Mouse (Mus musculus): ENCODE results near the gene Phf3. TPM values are rescaled to one million over a fixed set of nuclear protein-coding genes. Genes with fewer than 3 reads are reported as not detected.

The Phf3 gene
- total RNA-seq, 2 experiments from 2014 or later = 75.8 to 83.6 TPM

GRCm38 (mm10) chr1:30847706-30848105, 26.0 kb downstream of the Phf3 start:
- no peak for DNase-seq (ENCODE audit: low spot score in 2 of 2)
- intact Hi-C loops (cut with DNase I) = no loop called here

- intact Hi-C loops (cut with DNase I) = no loop called here
- DNase-seq (ENCODE audit: low spot score in 2 of 2) = no peak
These were observed 34.1 kb downstream of the Phf3 start for GRCm38 (mm10) chr1:30839662-30840061.

- intact Hi-C loops (cut with DNase I) = no loop called here
- DNase-seq (ENCODE audit: low spot score in 2 of 2) = no peak
These were observed 38.2 kb downstream of the Phf3 start for GRCm38 (mm10) chr1:30835512-30835911.

DNA sequence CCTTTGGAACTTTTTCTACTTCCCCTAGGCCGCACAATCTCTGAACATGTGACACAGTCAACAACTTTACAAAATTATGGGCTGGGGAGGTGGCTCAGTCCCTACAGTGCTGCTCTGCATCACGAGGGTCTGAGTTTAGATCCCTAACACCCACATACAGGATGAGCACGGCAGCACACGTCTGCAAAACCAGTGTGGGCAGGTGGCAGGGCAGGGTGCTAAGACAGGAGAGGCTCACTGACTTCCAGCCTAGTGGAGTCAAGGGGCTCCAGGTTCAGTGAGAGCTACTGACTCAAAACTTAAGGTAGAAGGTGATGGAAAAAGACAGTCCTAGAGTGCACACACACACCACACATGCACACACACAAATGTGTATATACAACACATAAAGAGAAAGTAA, 40.9 kb downstream of the Phf3 start:
- DNase-seq (ENCODE audit: low spot score in 2 of 2) = no peak
- intact Hi-C loops (cut with DNase I) = no loop called here

DNA sequence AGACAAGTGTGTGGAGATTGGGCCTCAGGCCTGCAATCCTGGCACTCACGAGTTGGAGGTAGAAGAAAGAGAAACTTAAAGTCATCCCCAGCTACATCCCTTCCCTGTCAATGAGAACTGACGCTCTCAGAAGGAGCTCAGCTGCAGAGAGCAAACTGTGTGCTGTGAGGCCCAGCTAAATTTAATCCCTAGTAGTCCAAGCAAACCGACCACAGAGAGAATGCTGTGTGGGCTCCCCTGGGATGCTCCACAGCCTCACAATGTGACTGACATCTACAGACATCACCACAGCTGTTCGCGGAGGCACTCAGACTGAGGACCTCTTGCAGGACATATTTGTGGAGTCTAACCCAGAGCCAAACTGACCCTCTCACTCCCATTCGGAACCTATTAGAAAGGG, 54.3 kb downstream of the Phf3 start:
- intact Hi-C loops (cut with DNase I) = no loop called here
- no peak for DNase-seq (ENCODE audit: low spot score in 2 of 2)

DNA sequence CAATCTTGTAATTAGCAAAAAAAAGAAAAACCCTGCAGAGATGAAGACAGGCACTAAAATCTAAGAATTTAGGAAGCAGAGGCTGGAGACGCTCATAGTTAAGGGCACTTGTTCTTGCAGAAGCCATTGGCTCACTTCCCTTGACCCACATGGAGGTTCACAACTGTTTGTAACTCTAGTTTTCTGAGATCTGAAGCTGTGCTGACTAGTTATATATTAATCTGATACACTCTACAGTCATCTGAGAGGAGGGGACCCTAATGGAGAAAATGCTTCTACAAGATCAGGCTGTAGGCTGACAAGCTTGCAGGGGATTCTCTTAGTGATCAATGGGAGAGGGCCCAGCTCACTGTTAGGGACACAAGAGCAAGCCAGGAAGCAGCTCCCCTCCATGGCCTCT, 58.1 kb downstream of the Phf3 start:
- DNase-seq (ENCODE audit: low spot score in 2 of 2) = no peak
- intact Hi-C loops (cut with DNase I) = no loop called here

- no peak for DNase-seq (ENCODE audit: low spot score in 2 of 2)
- intact Hi-C loops (cut with DNase I) = no loop called here
These were observed 58.7 kb downstream of the Phf3 start for GRCm38 (mm10) chr1:30814987-30815386.

- intact Hi-C loops (cut with DNase I) = loop anchor here (10.0 kb wide), 1 partner anchor 127 kb away; no protein-coding TSS in a partner anchor
- no peak for DNase-seq (ENCODE audit: low spot score in 2 of 2)
These were observed 65.5 kb downstream of the Phf3 start for GRCm38 (mm10) chr1:30808101-30808699.

- intact Hi-C loops (cut with DNase I) = loop anchor here (10.0 kb wide), 1 partner anchor 129 kb away; no protein-coding TSS in a partner anchor
- DNase-seq (ENCODE audit: low spot score in 2 of 2) = no peak
These were observed 67.9 kb downstream of the Phf3 start for GRCm38 (mm10) chr1:30805688-30806285.

- intact Hi-C loops (cut with DNase I) = loop anchor here (10.0 kb wide), 1 partner anchor 130 kb away; no protein-coding TSS in a partner anchor
- DNase-seq (ENCODE audit: low spot score in 2 of 2) = no peak
These were observed 68.8 kb downstream of the Phf3 start for GRCm38 (mm10) chr1:30804919-30805318.

DNA sequence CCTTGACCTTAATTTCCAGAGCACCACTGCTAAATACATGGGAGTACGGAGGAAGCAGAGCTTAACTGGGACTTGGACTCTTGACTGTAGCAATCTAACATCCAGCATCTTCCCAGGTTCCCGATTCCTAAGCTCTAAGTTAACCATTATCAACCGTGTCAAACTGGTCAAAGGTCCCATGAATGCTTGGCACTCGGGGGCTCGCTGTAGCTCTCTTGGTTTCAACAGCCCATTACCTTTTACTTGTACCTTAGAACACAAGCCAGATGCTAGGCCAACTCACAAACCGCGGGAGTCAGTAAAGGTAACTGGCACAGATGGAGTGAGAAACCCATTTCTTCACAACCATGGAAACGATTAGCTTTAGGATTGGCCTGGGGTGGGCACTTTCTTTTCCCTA, 71.8 kb downstream of the Phf3 start:
- no peak for DNase-seq (ENCODE audit: low spot score in 2 of 2)
- intact Hi-C loops (cut with DNase I) = loop anchor here (10.0 kb wide), 1 partner anchor 133 kb away; no protein-coding TSS in a partner anchor

DNA sequence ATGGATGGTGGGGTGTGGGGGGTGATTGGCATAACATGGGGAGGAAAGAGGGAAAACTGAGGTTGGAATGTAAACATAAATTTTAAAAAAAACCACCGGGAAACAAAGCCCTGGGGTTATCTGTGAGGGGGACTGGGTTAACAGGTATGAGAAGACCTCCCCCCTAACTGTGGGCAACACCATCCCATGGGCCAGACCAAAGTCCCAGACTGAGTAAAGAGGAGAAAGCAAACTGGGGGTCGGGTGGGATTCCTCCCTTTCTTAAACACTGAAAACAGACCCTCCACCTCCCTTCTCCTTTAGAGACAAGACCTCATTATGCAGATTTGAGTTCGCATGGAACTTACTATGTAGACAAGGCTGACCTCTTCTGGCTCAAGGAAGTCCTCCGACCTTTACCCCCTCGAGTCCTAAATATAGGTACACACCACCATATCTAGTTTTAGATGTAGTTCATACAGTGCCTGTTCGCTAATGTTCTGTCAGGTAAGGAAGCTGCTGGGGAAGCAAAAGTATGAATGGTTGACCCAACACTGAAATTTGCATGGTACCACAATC, 74.4 kb downstream of the Phf3 start:
- intact Hi-C loops (cut with DNase I) = no loop called here
- no peak for DNase-seq (ENCODE audit: low spot score in 2 of 2)

DNA sequence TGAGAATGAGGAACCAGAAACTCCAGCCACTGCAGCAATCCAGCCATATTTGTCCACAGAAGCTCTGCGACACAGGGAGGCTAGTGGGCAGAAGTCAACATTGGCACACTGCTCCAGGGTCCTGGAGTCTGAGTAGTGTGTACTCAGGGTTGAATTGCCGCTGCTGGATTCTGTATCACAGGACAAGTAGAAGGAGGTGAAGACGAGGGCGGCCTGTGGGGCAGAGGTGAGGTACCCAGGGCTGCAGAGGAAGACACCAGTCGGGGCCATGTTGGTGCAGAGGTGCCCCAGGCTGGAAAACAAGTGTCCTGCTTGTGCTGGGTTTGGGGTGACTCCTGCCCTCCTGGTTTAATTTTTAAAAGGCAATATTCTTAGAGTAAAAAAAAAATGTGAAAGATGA, 79.1 kb downstream of the Phf3 start:
- no peak for DNase-seq (ENCODE audit: low spot score in 2 of 2)
- intact Hi-C loops (cut with DNase I) = no loop called here

GRCm38 (mm10) chr1:30793357-30793883, 80.3 kb downstream of the Phf3 start:
- DNase-seq (ENCODE audit: low spot score in 2 of 2) = no peak
- intact Hi-C loops (cut with DNase I) = no loop called here

DNA sequence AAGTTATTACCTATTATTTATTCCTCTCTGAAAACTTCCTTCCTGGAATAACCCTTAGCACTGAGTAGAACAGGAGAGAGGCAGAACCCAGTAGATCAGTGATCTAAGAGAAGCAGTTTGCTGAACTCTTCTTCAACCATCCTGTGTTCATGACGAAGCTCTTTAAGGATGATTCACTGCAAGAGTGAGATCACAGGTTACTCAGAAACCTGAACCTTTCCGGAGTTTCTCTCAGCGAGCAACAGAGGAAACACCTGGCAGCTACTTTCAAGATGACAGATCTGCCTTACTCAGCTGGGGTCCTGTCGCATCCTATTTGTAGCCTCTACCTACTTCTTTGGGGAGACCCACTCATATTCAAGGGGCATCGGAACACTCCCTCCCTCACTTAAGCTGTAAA, 80.8 kb downstream of the Phf3 start:
- intact Hi-C loops (cut with DNase I) = no loop called here
- DNase-seq (ENCODE audit: low spot score in 2 of 2) = no peak

- DNase-seq (ENCODE audit: low spot score in 2 of 2) = no peak
- intact Hi-C loops (cut with DNase I) = no loop called here
These were observed 83.5 kb downstream of the Phf3 start for GRCm38 (mm10) chr1:30790220-30790619.

GRCm38 (mm10) chr1:30789689-30790088, 84.0 kb downstream of the Phf3 start:
- intact Hi-C loops (cut with DNase I) = no loop called here
- no peak for DNase-seq (ENCODE audit: low spot score in 2 of 2)

- intact Hi-C loops (cut with DNase I) = no loop called here
- no peak for DNase-seq (ENCODE audit: low spot score in 2 of 2)
These were observed 84.7 kb downstream of the Phf3 start for GRCm38 (mm10) chr1:30789001-30789400.

GRCm38 (mm10) chr1:30786583-30786982, 87.1 kb downstream of the Phf3 start:
- DNase-seq (ENCODE audit: low spot score in 2 of 2) = no peak
- intact Hi-C loops (cut with DNase I) = no loop called here

- DNase-seq (ENCODE audit: low spot score in 2 of 2) = no peak
- intact Hi-C loops (cut with DNase I) = no loop called here
These were observed 90.0 kb downstream of the Phf3 start for GRCm38 (mm10) chr1:30783741-30784140.

DNA sequence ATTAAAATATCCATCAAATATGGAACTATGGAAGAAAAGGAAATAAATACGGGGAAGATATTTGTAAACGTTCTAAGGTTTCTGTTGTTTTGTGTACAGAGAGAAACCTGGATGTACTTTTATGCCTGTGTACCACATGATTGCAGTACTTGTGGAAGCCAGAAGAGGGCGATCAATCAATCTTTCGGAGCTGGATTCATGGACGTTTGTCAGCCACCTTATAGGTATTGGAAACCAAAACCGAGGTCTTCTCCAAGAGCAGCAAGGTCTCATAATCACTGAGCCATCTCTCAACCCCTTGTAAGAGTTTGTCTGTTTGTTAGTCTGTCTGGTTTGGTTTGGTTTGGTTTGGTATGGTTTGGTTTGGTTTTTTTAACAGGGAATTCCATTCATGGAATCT, 93.4 kb downstream of the Phf3 start:
- intact Hi-C loops (cut with DNase I) = no loop called here
- DNase-seq (ENCODE audit: low spot score in 2 of 2) = peak in 1 of 2 experiments; percentile 38

All from left cerebral cortex, postnatal 14 days (tissue).